Mouse (Mus musculus): ENCODE data around the gene Zpld1. TPM values are rescaled to one million over a fixed set of nuclear protein-coding genes. Genes with fewer than 3 reads are reported as not detected.

Zpld1 gene
- polyA plus RNA-seq, 1 experiment = not detected

- Histone ChIP-seq H3ac (ENCODE audit: control insufficient read depth, insufficient read length, low read depth) (no peak overlapping the region), H3K36me3 (ENCODE audit: control insufficient read depth, insufficient read depth) (no peaks in the 10 kb centered on the region), H3K4me3 (ENCODE audit: insufficient read depth, poor library complexity, severe bottlenecking) (no peak overlapping the region), H3K79me2 (ENCODE audit: control insufficient read depth, insufficient read depth) (no peaks in the 10 kb centered on the region), H3K27me3 (ENCODE audit: control insufficient read depth, insufficient read depth, insufficient read length) (no peaks in the 10 kb centered on the region), H3K79me3 (ENCODE audit: low read depth) (no peaks in the 10 kb centered on the region)
- TF ChIP-seq CEBPB (IDR thresholded peaks at IDR 0.05; ENCODE audit: low read depth) (no peak), CTCF (IDR thresholded peaks at IDR 0.05; ENCODE audit: control insufficient read depth, insufficient read depth, insufficient read length) (no peak), MAX (IDR thresholded peaks at IDR 0.05) (no peak), FOSL1 (IDR thresholded peaks at IDR 0.05; ENCODE audit: insufficient read depth, low read length, poor library complexity, severe bottlenecking) (no peak), USF1 (IDR thresholded peaks at IDR 0.05; ENCODE audit: low read depth) (no peak), MYOD1 (IDR thresholded peaks at IDR 0.05; ENCODE audit: control insufficient read depth, insufficient read length, low read depth) (no peak)
Measured at GRCm38 (mm10) chr16:55277447-55277846, 20.3 kb downstream of the Zpld1 start.

GRCm38 (mm10) chr16:55265281-55265680 lies 32.5 kb downstream of the Zpld1 start:
- TF ChIP-seq MYOG (IDR thresholded peaks at IDR 0.05; ENCODE audit: control insufficient read depth, extremely low read depth, insufficient read length) = no peak
- no peak for TF ChIP-seq USF1 (IDR thresholded peaks at IDR 0.05; ENCODE audit: low read depth)
- no peak for TF ChIP-seq MAX (IDR thresholded peaks at IDR 0.05)
- no peak for TF ChIP-seq CTCF (IDR thresholded peaks at IDR 0.05; ENCODE audit: control insufficient read depth, insufficient read depth, insufficient read length)
- no peak for TF ChIP-seq CEBPB (IDR thresholded peaks at IDR 0.05; ENCODE audit: low read depth)
- H3K36me3 ChIP-seq (ENCODE audit: control insufficient read depth, insufficient read depth) = no peaks in the 10 kb centered on the region
- no peak overlapping the region for H3K4me3 ChIP-seq (ENCODE audit: insufficient read depth, poor library complexity, severe bottlenecking)
- no peak overlapping the region for H3ac ChIP-seq (ENCODE audit: control insufficient read depth, insufficient read length, low read depth)
- no peaks in the 10 kb centered on the region for H3K79me3 ChIP-seq (ENCODE audit: low read depth)
- H3K79me2 ChIP-seq (ENCODE audit: control insufficient read depth, insufficient read depth) = no peaks in the 10 kb centered on the region
- H3K27me3 ChIP-seq (ENCODE audit: control insufficient read depth, insufficient read depth, insufficient read length) = no peaks in the 10 kb centered on the region

GRCm38 (mm10) chr16:55260862-55261574 lies 36.8 kb downstream of the Zpld1 start:
- Histone ChIP-seq H3K36me3 (ENCODE audit: control insufficient read depth, insufficient read depth) (no peaks in the 10 kb centered on the region), H3ac (ENCODE audit: control insufficient read depth, insufficient read length, low read depth) (no peak overlapping the region), H3K79me3 (ENCODE audit: low read depth) (no peaks in the 10 kb centered on the region), H3K27me3 (ENCODE audit: control insufficient read depth, insufficient read depth, insufficient read length) (no peaks in the 10 kb centered on the region), H3K4me3 (ENCODE audit: insufficient read depth, poor library complexity, severe bottlenecking) (no peak overlapping the region), H3K79me2 (ENCODE audit: control insufficient read depth, insufficient read depth) (no peaks in the 10 kb centered on the region)
- TF ChIP-seq MYOD1 (IDR thresholded peaks at IDR 0.05; ENCODE audit: control insufficient read depth, insufficient read length, low read depth) (no peak), CEBPB (IDR thresholded peaks at IDR 0.05; ENCODE audit: low read depth) (no peak), USF1 (IDR thresholded peaks at IDR 0.05; ENCODE audit: low read depth) (no peak), CTCF (IDR thresholded peaks at IDR 0.05; ENCODE audit: control insufficient read depth, insufficient read depth, insufficient read length) (no peak), MYOG (IDR thresholded peaks at IDR 0.05; ENCODE audit: control insufficient read depth, extremely low read depth, insufficient read length) (no peak), MAX (IDR thresholded peaks at IDR 0.05) (no peak), FOSL1 (IDR thresholded peaks at IDR 0.05; ENCODE audit: insufficient read depth, low read length, poor library complexity, severe bottlenecking) (no peak)

DNA sequence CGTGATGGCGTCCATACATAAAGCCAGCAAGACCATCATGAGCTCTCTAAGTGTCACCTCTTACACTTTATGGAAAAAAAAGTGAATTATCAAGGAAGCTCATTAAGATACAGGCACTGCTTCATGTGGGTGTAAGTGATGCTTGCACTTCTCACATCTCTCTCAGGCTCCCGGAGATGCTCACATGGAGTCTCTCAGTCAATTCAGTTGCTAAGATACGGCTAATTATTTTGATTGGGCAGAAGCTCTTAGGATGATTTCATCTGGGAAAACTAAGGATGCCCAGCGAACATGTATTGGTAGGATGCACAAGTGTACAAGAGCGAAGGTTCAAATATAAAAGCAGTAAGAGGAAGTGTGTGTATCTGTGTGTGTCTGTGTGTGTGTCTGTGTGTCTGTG lies 38.1 kb downstream of the Zpld1 start:
- no peaks in the 10 kb centered on the region for H3K27me3 ChIP-seq (ENCODE audit: control insufficient read depth, insufficient read depth, insufficient read length)
- no peak overlapping the region for H3ac ChIP-seq (ENCODE audit: control insufficient read depth, insufficient read length, low read depth)
- no peaks in the 10 kb centered on the region for H3K79me3 ChIP-seq (ENCODE audit: low read depth)
- TF ChIP-seq MYOG (IDR thresholded peaks at IDR 0.05; ENCODE audit: control insufficient read depth, extremely low read depth, insufficient read length) (no peak), CEBPB (IDR thresholded peaks at IDR 0.05; ENCODE audit: low read depth) (no peak), MYOD1 (IDR thresholded peaks at IDR 0.05; ENCODE audit: control insufficient read depth, insufficient read length, low read depth) (no peak), MAX (IDR thresholded peaks at IDR 0.05) (no peak), CTCF (IDR thresholded peaks at IDR 0.05; ENCODE audit: control insufficient read depth, insufficient read depth, insufficient read length) (no peak), USF1 (IDR thresholded peaks at IDR 0.05; ENCODE audit: low read depth) (no peak), FOSL1 (IDR thresholded peaks at IDR 0.05; ENCODE audit: insufficient read depth, low read length, poor library complexity, severe bottlenecking) (no peak)
- H3K4me3 ChIP-seq (ENCODE audit: insufficient read depth, poor library complexity, severe bottlenecking) = no peak overlapping the region
- no peaks in the 10 kb centered on the region for H3K79me2 ChIP-seq (ENCODE audit: control insufficient read depth, insufficient read depth)
- H3K36me3 ChIP-seq (ENCODE audit: control insufficient read depth, insufficient read depth) = no peaks in the 10 kb centered on the region

GRCm38 (mm10) chr16:55240996-55241395 lies 56.8 kb downstream of the Zpld1 start:
- no peaks in the 10 kb centered on the region for H3K36me3 ChIP-seq (ENCODE audit: control insufficient read depth, insufficient read depth)
- H3K4me3 ChIP-seq (ENCODE audit: insufficient read depth, poor library complexity, severe bottlenecking) = no peak overlapping the region
- H3K79me3 ChIP-seq (ENCODE audit: low read depth) = no peaks in the 10 kb centered on the region
- H3K79me2 ChIP-seq (ENCODE audit: control insufficient read depth, insufficient read depth) = no peaks in the 10 kb centered on the region
- H3K27me3 ChIP-seq (ENCODE audit: control insufficient read depth, insufficient read depth, insufficient read length) = no peaks in the 10 kb centered on the region
- no peak overlapping the region for H3ac ChIP-seq (ENCODE audit: control insufficient read depth, insufficient read length, low read depth)
- TF ChIP-seq MYOG (IDR thresholded peaks at IDR 0.05; ENCODE audit: control insufficient read depth, extremely low read depth, insufficient read length) (no peak), CTCF (IDR thresholded peaks at IDR 0.05; ENCODE audit: control insufficient read depth, insufficient read depth, insufficient read length) (no peak), MYOD1 (IDR thresholded peaks at IDR 0.05; ENCODE audit: control insufficient read depth, insufficient read length, low read depth) (no peak), USF1 (IDR thresholded peaks at IDR 0.05; ENCODE audit: low read depth) (no peak)
